Mouse (Mus musculus): ENCODE data around the gene Isg15. TPM values are rescaled to one million over a fixed set of nuclear protein-coding genes. Genes with fewer than 3 reads are reported as not detected.

Gene Isg15
- polyA plus RNA-seq, 1 experiment: 71.0 TPM

- Histone ChIP-seq H3K27ac (ENCODE audit: insufficient read depth, low read length) (no peak overlapping the region), H3K4me1 (ENCODE audit: control insufficient read depth, insufficient read depth, low read length) (no peaks in the 10 kb centered on the region), H3K4me3 (ENCODE audit: insufficient read depth, low read length) (no peak overlapping the region)
- no peak for TF ChIP-seq POLR2A (IDR thresholded peaks at IDR 0.05; ENCODE audit: low read depth, low read length)
- TF ChIP-seq CTCF (IDR thresholded peaks at IDR 0.05; ENCODE audit: borderline replicate concordance, insufficient read depth, low read length): no peak
These were observed 8.3 kb upstream of the Isg15 start for GRCm38 (mm10) chr4:156208872-156209271.

GRCm38 (mm10) chr4:156203413-156204131 is 3.0 kb upstream of the Isg15 start:
- TF ChIP-seq CTCF (IDR thresholded peaks at IDR 0.05; ENCODE audit: borderline replicate concordance, insufficient read depth, low read length) (no peak), POLR2A (IDR thresholded peaks at IDR 0.05; ENCODE audit: low read depth, low read length) (no peak)
- Histone ChIP-seq H3K27ac (ENCODE audit: insufficient read depth, low read length) (no peak overlapping the region), H3K4me3 (ENCODE audit: insufficient read depth, low read length) (peak overlapping the region; percentile 55), H3K4me1 (ENCODE audit: control insufficient read depth, insufficient read depth, low read length) (peaks cover 5% of the 10 kb centered on the region; the same call in 1 of the 2 replicates)

DNA sequence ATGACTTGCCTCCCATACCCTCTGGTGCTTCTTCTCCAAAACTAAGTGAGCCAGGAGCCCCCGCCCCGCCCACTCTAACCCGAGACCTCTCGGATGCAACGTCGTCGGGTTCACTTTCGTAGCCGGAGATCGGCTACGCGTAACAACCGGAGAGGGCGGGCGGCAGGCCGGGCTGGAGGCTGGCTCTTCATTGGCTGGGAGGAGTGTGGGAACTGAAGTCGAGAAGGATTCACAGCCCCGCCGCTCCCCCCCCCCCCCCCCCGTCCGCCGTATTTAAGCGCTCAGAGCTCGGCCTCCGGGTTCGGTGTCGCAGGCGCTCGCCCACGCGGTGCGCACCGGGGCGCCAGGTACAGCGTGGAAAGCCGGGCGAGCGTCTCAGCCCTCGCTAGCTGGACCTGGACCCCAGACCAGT is 2.4 kb upstream of the Isg15 start, which contains the start of gene AW011738:
Gene AW011738, plus strand, starts transcription at position 304 of the 412 bp plus-strand sequence.
- 0 out of 2 replicates have a peak within 1 kb of the TSS, but pooled peaks have one; percentile 4 for H3K27ac ChIP-seq (ENCODE audit: insufficient read depth, low read length)
- H3K4me3 ChIP-seq (ENCODE audit: insufficient read depth, low read length): peak within 1 kb of the TSS; percentile 55
- peaks cover 6% of the 10 kb centered on the region; the same call in 1 of the 2 replicates for H3K4me1 ChIP-seq (ENCODE audit: control insufficient read depth, insufficient read depth, low read length)
- TF ChIP-seq POLR2A (IDR thresholded peaks at IDR 0.05; ENCODE audit: low read depth, low read length) (peak; percentile 64), CTCF (IDR thresholded peaks at IDR 0.05; ENCODE audit: borderline replicate concordance, insufficient read depth, low read length) (no peak)

- Histone ChIP-seq H3K4me1 (ENCODE audit: control insufficient read depth, insufficient read depth, low read length) (peaks cover 6% of the 10 kb centered on the region; the same call in 1 of the 2 replicates), H3K27ac (ENCODE audit: insufficient read depth, low read length) (0 out of 2 replicates have a peak overlapping the region, but pooled peaks have one; percentile 4), H3K4me3 (ENCODE audit: insufficient read depth, low read length) (peak overlapping the region; percentile 17)
- TF ChIP-seq POLR2A (IDR thresholded peaks at IDR 0.05; ENCODE audit: low read depth, low read length) (no peak), CTCF (IDR thresholded peaks at IDR 0.05; ENCODE audit: borderline replicate concordance, insufficient read depth, low read length) (no peak)
These were observed 1.9 kb upstream of the Isg15 start for GRCm38 (mm10) chr4:156202462-156202893.

- peak overlapping the region; percentile 40 for H3K4me3 ChIP-seq (ENCODE audit: insufficient read depth, low read length)
- H3K4me1 ChIP-seq (ENCODE audit: control insufficient read depth, insufficient read depth, low read length): peaks cover 10% of the 10 kb centered on the region
- TF ChIP-seq CTCF (IDR thresholded peaks at IDR 0.05; ENCODE audit: borderline replicate concordance, insufficient read depth, low read length) (no peak), POLR2A (IDR thresholded peaks at IDR 0.05; ENCODE audit: low read depth, low read length) (peak; percentile 42)
- H3K27ac ChIP-seq (ENCODE audit: insufficient read depth, low read length): peak overlapping the region; percentile 67
These were observed 2.8 kb downstream of the Isg15 start for GRCm38 (mm10) chr4:156197829-156198205.

GRCm38 (mm10) chr4:156197131-156197828 is 3.3 kb downstream of the Isg15 start, which contains the start of gene Agrn:
TSS of gene Agrn (minus strand) at chr4:156197488.
- peak; percentile 65; the same call in 1 of the 2 replicates for TF ChIP-seq POLR2A (IDR thresholded peaks at IDR 0.05; ENCODE audit: low read depth, low read length)
- TF ChIP-seq CTCF (IDR thresholded peaks at IDR 0.05; ENCODE audit: borderline replicate concordance, insufficient read depth, low read length): no peak
- Histone ChIP-seq H3K4me1 (ENCODE audit: control insufficient read depth, insufficient read depth, low read length) (peaks cover 8% of the 10 kb centered on the region), H3K27ac (ENCODE audit: insufficient read depth, low read length) (peak within 1 kb of the TSS; percentile 67), H3K4me3 (ENCODE audit: insufficient read depth, low read length) (peak within 1 kb of the TSS; percentile 51)

GRCm38 (mm10) chr4:156195927-156196870 is 4.4 kb downstream of the Isg15 start:
- H3K4me3 ChIP-seq (ENCODE audit: insufficient read depth, low read length): peak overlapping the region; percentile 51
- no peak overlapping the region for H3K27ac ChIP-seq (ENCODE audit: insufficient read depth, low read length)
- TF ChIP-seq POLR2A (IDR thresholded peaks at IDR 0.05; ENCODE audit: low read depth, low read length) (no peak), CTCF (IDR thresholded peaks at IDR 0.05; ENCODE audit: borderline replicate concordance, insufficient read depth, low read length) (no peak)
- peaks cover 8% of the 10 kb centered on the region for H3K4me1 ChIP-seq (ENCODE audit: control insufficient read depth, insufficient read depth, low read length)

- no peak for TF ChIP-seq CTCF (IDR thresholded peaks at IDR 0.05; ENCODE audit: borderline replicate concordance, insufficient read depth, low read length)
- no peak for TF ChIP-seq POLR2A (IDR thresholded peaks at IDR 0.05; ENCODE audit: low read depth, low read length)
- Histone ChIP-seq H3K4me3 (ENCODE audit: insufficient read depth, low read length) (no peak overlapping the region), H3K4me1 (ENCODE audit: control insufficient read depth, insufficient read depth, low read length) (peaks cover 8% of the 10 kb centered on the region), H3K27ac (ENCODE audit: insufficient read depth, low read length) (no peak overlapping the region)
These were observed 6.3 kb downstream of the Isg15 start for GRCm38 (mm10) chr4:156194346-156194745.

- no peak overlapping the region for H3K27ac ChIP-seq (ENCODE audit: insufficient read depth, low read length)
- peaks cover 8% of the 10 kb centered on the region for H3K4me1 ChIP-seq (ENCODE audit: control insufficient read depth, insufficient read depth, low read length)
- H3K4me3 ChIP-seq (ENCODE audit: insufficient read depth, low read length): no peak overlapping the region
These were observed 6.7 kb downstream of the Isg15 start for GRCm38 (mm10) chr4:156193906-156194305.

More at GRCm38 (mm10) chr4:156193906-156194305, 6.7 kb downstream of the Isg15 start:
- TF ChIP-seq POLR2A (IDR thresholded peaks at IDR 0.05; ENCODE audit: low read depth, low read length): no peak
- TF ChIP-seq CTCF (IDR thresholded peaks at IDR 0.05; ENCODE audit: borderline replicate concordance, insufficient read depth, low read length): no peak

Measured in embryonic fibroblast, embryonic 13.5 days (primary cell).